Mouse (Mus musculus) MEL (cell line): ENCODE results near the gene Abcc5. TPM values are rescaled to one million over a fixed set of nuclear protein-coding genes. Genes with fewer than 3 reads are reported as not detected.

ENCODE experiments used
- DNase-seq: peaks from one replicate; pipeline ENCODE4 v3.0.0; 2011; ENCODE audit warnings: low read depth, low spot score
- H3K27ac ChIP-seq: 2 replicates; pipeline ENCODE4 v1.5.1; 2012; ENCODE audit warnings: low read depth, mild to moderate bottlenecking, control low read depth, low read length, moderate library complexity; ENCODE audit not compliant: control insufficient read depth
- H3K27me3 ChIP-seq, 2 experiments: fragments of 150-350 bp in 1 of 2; sonication (generic) in 1 of 2; 2 replicates each; pipeline ENCODE4 v1.6.1; 2012; ENCODE audit warnings: low read length in 2 of 2, mild to moderate bottlenecking in 2 of 2, improper control_type of control experiment in 1 of 2, moderate library complexity in 1 of 2; ENCODE audit not compliant: insufficient read depth in 2 of 2, control insufficient read depth in 1 of 2
- H3K36me3 ChIP-seq, 2 experiments: 2 replicates each; pipeline ENCODE4 v1.6.1; 2012 to 2014; ENCODE audit warnings: low read length in 2 of 2, improper control_type of control experiment in 1 of 2, inconsistent platforms in 1 of 2, mild to moderate bottlenecking in 1 of 2; ENCODE audit not compliant: insufficient read depth in 2 of 2, control insufficient read depth in 1 of 2
- H3K4me1 ChIP-seq, 2 experiments: fragments of 150-350 bp in 1 of 2; sonication (generic) in 1 of 2; 2 replicates each; pipeline ENCODE4 v1.6.1; 2012; ENCODE audit warnings: low read length in 2 of 2, improper control_type of control experiment in 1 of 2, mild to moderate bottlenecking in 1 of 2; ENCODE audit not compliant: insufficient read depth in 2 of 2, control insufficient read depth in 1 of 2
- H3K4me3 ChIP-seq, 2 experiments: fragments of 150-350 bp in 1 of 2; sonication (generic) in 1 of 2; 2 replicates each; pipeline ENCODE4 v1.5.1; 2012; ENCODE audit warnings: low read depth in 2 of 2, low read length in 2 of 2, mild to moderate bottlenecking in 2 of 2, moderate library complexity in 2 of 2, control low read depth in 1 of 2, improper control_type of control experiment in 1 of 2; ENCODE audit not compliant: control insufficient read depth in 1 of 2, insufficient read depth in 1 of 2
- H3K79me2 ChIP-seq: 2 replicates; pipeline ENCODE4 v1.6.1; 2012; ENCODE audit warnings: mild to moderate bottlenecking, low read length, moderate library complexity; ENCODE audit not compliant: control insufficient read depth, poor library complexity, insufficient read depth
- H3K9ac ChIP-seq: 2 replicates; pipeline ENCODE4 v1.6.1; 2012; ENCODE audit warnings: low read depth, mild to moderate bottlenecking, control low read depth, low read length, moderate library complexity; ENCODE audit not compliant: control insufficient read depth, poor library complexity, severe bottlenecking
- H3K9me3 ChIP-seq: fragments of 150-350 bp; sonication (generic); replicated peaks from 2 replicates; pipeline ENCODE4 v1.6.1; 2012; ENCODE audit warnings: mild to moderate bottlenecking, low read length, improper control_type of control experiment, moderate library complexity; ENCODE audit not compliant: insufficient read depth
- BHLHE40 ChIP-seq: IDR thresholded peaks from 2 replicates; pipeline ENCODE4 v1.6.1; 2012; ENCODE audit warnings: low read depth, mild to moderate bottlenecking, inconsistent platforms, low read length, improper control_type of control experiment, borderline replicate concordance
- CHD1 ChIP-seq: IDR thresholded peaks from 2 replicates; pipeline ENCODE4 v1.6.1; 2012; ENCODE audit warnings: low read depth, mild to moderate bottlenecking, inconsistent platforms, low read length, improper control_type of control experiment
- GATA1 ChIP-seq: IDR thresholded peaks from 2 replicates; pipeline ENCODE4 v1.6.1; 2011; ENCODE audit warnings: low read depth, low read length, improper control_type of control experiment
- HCFC1 ChIP-seq: IDR thresholded peaks from 2 replicates; pipeline ENCODE4 v1.6.1; 2012; ENCODE audit warnings: low read depth, mild to moderate bottlenecking, inconsistent platforms, low read length, improper control_type of control experiment, moderate library complexity
- MAFK ChIP-seq: IDR thresholded peaks from 2 replicates; pipeline ENCODE4 v1.6.1; 2011; ENCODE audit warnings: low read depth, mild to moderate bottlenecking, low read length, improper control_type of control experiment, borderline replicate concordance
- MEF2A ChIP-seq: IDR thresholded peaks from 2 replicates; pipeline ENCODE4 v1.6.1; 2014; ENCODE audit warnings: low read depth, mild to moderate bottlenecking, inconsistent platforms, low read length, improper control_type of control experiment; ENCODE audit not compliant: poor library complexity, insufficient replicate concordance, severe bottlenecking; ENCODE audit errors: extremely low read depth
- MYC ChIP-seq: IDR thresholded peaks from 2 replicates; pipeline ENCODE4 v1.6.1; 2011; ENCODE audit warnings: low read depth, mild to moderate bottlenecking, low read length, improper control_type of control experiment, moderate library complexity
- NRF1 ChIP-seq: IDR thresholded peaks from 2 replicates; pipeline ENCODE4 v1.6.1; 2014; ENCODE audit warnings: low read depth, mild to moderate bottlenecking, inconsistent platforms, low read length, improper control_type of control experiment, moderate library complexity; ENCODE audit not compliant: poor library complexity, insufficient read depth, severe bottlenecking
- POLR2A ChIP-seq, 2 experiments: IDR thresholded peaks; 2 replicates each; pipeline ENCODE4 v1.6.1; 2011 to 2012; ENCODE audit warnings: low read length in 2 of 2, mild to moderate bottlenecking in 2 of 2, control low read depth in 1 of 2, improper control_type of control experiment in 1 of 2, low read depth in 1 of 2, moderate library complexity in 1 of 2; ENCODE audit not compliant: control insufficient read depth in 1 of 2, insufficient read depth in 1 of 2, poor library complexity in 1 of 2
- RAD21 ChIP-seq: IDR thresholded peaks from 2 replicates; pipeline ENCODE4 v1.6.1; 2011; ENCODE audit warnings: mild to moderate bottlenecking, low read depth, low read length, improper control_type of control experiment
- RCOR1 ChIP-seq: IDR thresholded peaks from 2 replicates; pipeline ENCODE4 v1.6.1; 2012; ENCODE audit warnings: low read depth, mild to moderate bottlenecking, inconsistent platforms, low read length, improper control_type of control experiment
- SIN3A ChIP-seq: IDR thresholded peaks from 2 replicates; pipeline ENCODE4 v1.6.1; 2012; ENCODE audit warnings: low read length, improper control_type of control experiment, inconsistent platforms
- SMC3 ChIP-seq: IDR thresholded peaks from 2 replicates; pipeline ENCODE4 v1.6.1; 2011; ENCODE audit warnings: low read depth, low read length, improper control_type of control experiment
- TCF12 ChIP-seq: IDR thresholded peaks from 2 replicates; pipeline ENCODE4 v1.6.1; 2014; ENCODE audit warnings: low read depth, mild to moderate bottlenecking, inconsistent platforms, low read length, improper control_type of control experiment, moderate library complexity
- ZKSCAN1 ChIP-seq: IDR thresholded peaks from 2 replicates; pipeline ENCODE4 v1.6.1; 2012; ENCODE audit warnings: low read depth, mild to moderate bottlenecking, inconsistent platforms, low read length, improper control_type of control experiment, moderate library complexity
- ZNF384 ChIP-seq: IDR thresholded peaks from 2 replicates; pipeline ENCODE4 v1.6.1; 2012; ENCODE audit warnings: low read depth, mild to moderate bottlenecking, inconsistent platforms, low read length, improper control_type of control experiment
- polyA plus RNA-seq, 2 experiments: library from polyadenylated mRNA; stranded (reverse) in 1 of 2; unstranded in 1 of 2; fragments of >175 nt in 1 of 2; fragments of >200 nt in 1 of 2; gene quantifications; 2 replicates each; pipeline versions ENCODE4 v1.2.1 to v1.2.4; 2012; ENCODE audit warnings: low replicate concordance in 2 of 2, low read depth in 1 of 2; ENCODE audit not compliant: insufficient read length in 2 of 2, insufficient read depth in 1 of 2, missing spikeins in 1 of 2
- total RNA-seq: library from RNA; depleted of rRNA; stranded (reverse); fragments of 300-350 nt; gene quantifications from 2 replicates; pipeline ENCODE4 v1.2.3, GENCODE M21; 2012

Abcc5 gene
- total and polyA plus RNA-seq, 3 experiments, result 17.6 to 31.7 TPM; not detected in 1

DNA sequence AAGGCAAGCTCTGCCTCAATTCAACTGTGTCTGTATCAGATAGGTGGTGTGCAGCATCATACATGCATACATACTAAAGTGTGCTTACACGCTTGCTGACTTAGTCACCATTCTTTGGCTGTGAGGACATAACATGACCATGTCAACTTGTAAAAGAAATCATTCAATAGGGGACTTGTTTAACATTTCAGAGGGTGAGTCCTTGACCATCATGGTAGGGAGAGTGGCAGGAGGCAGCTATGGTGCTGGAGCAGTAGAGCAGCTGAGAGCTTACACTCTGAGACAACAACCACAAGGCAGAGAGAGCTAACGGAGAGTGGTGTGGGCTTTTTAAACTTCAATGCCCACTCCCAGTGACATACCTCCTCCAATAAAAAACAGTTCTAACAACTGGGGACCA lies 9.9 kb downstream of the Abcc5 start:
- H3K36me3 ChIP-seq, result peaks cover 3 to 8% of the 10 kb centered on the region in 2 experiments
- DNase-seq, result no peak

DNA sequence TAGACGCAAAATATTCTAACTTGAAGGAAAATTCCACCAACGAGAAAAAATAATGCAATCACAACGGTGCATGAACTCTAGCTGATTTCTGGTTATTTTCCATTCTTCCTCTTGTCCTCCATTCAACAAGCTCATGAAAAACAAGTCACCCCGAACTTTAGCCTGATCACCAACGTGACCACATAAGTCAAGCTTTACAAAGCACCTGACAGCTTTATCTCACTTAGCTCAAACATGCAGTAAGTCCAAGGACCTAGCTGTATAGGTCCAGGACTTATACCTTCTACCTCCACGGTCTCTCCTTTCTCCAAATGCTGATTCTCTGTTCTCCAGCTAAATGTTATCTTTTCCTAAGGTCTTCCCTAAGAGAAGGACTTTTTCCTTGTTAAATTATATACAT lies 10.4 kb downstream of the Abcc5 start:
- Histone ChIP-seq H3K79me2 (no peaks in the 10 kb centered on the region), H3K9me3 (no peaks in the 10 kb centered on the region), H3K27ac (no peak overlapping the region), H3K27me3 (no peaks in the 10 kb centered on the region), H3K4me1 (peaks cover 0 to 7% of the 10 kb centered on the region in 2 experiments; a peak in 2 of 4 replicates), H3K4me3 (no peak overlapping the region), H3K9ac (no peak overlapping the region), H3K36me3 (peaks cover 3 to 8% of the 10 kb centered on the region in 2 experiments)
- no peak for DNase-seq
- TF ChIP-seq MAFK (no peak), TCF12 (no peak), GATA1 (no peak), ZKSCAN1 (no peak), BHLHE40 (no peak), RCOR1 (no peak)

More for the DNA sequence above, 9.9 kb downstream of the Abcc5 start:
- Histone ChIP-seq H3K4me1 (peaks cover 0 to 7% of the 10 kb centered on the region in 2 experiments; a peak in 2 of 4 replicates), H3K79me2 (no peaks in the 10 kb centered on the region), H3K27me3 (no peaks in the 10 kb centered on the region), H3K9me3 (no peaks in the 10 kb centered on the region), H3K27ac (no peak overlapping the region), H3K4me3 (no peak overlapping the region)
- TF ChIP-seq ZNF384 (no peak), CHD1 (no peak), ZKSCAN1 (no peak), NRF1 (no peak), SMC3 (no peak), RCOR1 (no peak), HCFC1 (no peak), TCF12 (no peak)
- TF ChIP-seq, all 39 proteins: peak for 0
- H3K9ac ChIP-seq, result no peak overlapping the region

GRCm38 (mm10) chr16:20415211-20415610 lies 11.0 kb downstream of the Abcc5 start:
- Histone ChIP-seq H3K4me3 (no peak overlapping the region), H3K36me3 (peaks cover 3 to 8% of the 10 kb centered on the region in 2 experiments), H3K79me2 (no peaks in the 10 kb centered on the region), H3K27ac (no peak overlapping the region), H3K9ac (no peak overlapping the region), H3K27me3 (no peaks in the 10 kb centered on the region), H3K9me3 (no peaks in the 10 kb centered on the region), H3K4me1 (peaks cover 0 to 7% of the 10 kb centered on the region in 2 experiments; a peak in 2 of 4 replicates)
- TF ChIP-seq BHLHE40, result no peak
- TF ChIP-seq SMC3, result no peak
- TF ChIP-seq MAFK, result no peak
- TF ChIP-seq RAD21, result no peak
- TF ChIP-seq MEF2A, result no peak
- TF ChIP-seq SIN3A, result no peak
- TF ChIP-seq POLR2A (IDR thresholded peaks at IDR 0.05; ENCODE audit: control insufficient read depth in 1 of 2, insufficient read depth in 1 of 2, low read depth in 1 of 2, low read length in 2 of 2, poor library complexity in 1 of 2), result no peak
- TF ChIP-seq MYC, result no peak
- no peak for DNase-seq
